21 mouse cellular contexts compared by ENCODE assay signal in the genomic region with DNA sequence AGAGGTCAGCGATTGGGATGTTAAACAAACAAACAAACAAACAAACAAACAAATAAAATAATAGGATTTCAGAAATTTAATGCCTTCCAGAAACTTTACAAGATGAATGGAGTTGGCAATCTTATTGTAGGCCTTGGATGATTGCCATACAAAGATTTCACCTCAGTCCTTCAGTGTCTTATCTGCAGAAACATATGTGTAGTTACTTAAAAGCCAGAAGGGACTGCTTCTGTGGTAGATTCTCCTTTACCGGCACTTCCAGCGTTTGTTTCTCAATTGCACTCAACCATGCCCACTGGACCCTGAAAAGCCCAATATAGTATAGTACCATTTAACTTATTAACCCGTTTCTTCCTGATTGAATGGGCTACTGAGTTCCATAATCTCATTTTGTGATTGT. TPM values are rescaled to one million over a fixed set of nuclear protein-coding genes. Genes with fewer than 3 reads are reported as not detected.
"Had no signal": no experiment of that assay in that cellular context is flagged by ENCODE, and none has a peak within 500 bp of the region (broad histone marks: within the 10 kb centered on the region; RNA-seq: fewer than 3 reads in every experiment).

No protein-coding gene starts in this region.

- H3K27me3 ChIP-seq: liver, embryonic 15.5 days; lung, embryonic 15.5 days; midbrain, embryonic 12.5 days; neural tube, embryonic 13.5 days; neural tube, embryonic 15.5 days had no signal

- H3K4me1 ChIP-seq: liver, embryonic 15.5 days; lung, embryonic 15.5 days; megakaryocyte, embryonic 14.5 days; midbrain, embryonic 10.5 days; midbrain, embryonic 12.5 days; neural tube, embryonic 13.5 days; neural tube, embryonic 15.5 days had no signal

- H3K9ac ChIP-seq: liver, embryonic 15.5 days; liver, postnatal 0 days; lung, embryonic 15.5 days; midbrain, embryonic 12.5 days; neural tube, embryonic 13.5 days; neural tube, embryonic 15.5 days had no signal

- ATAC-seq: liver, postnatal 0 days; midbrain, embryonic 16.5 days had no signal

- H3K36me3 ChIP-seq: liver, embryonic 15.5 days; lung, embryonic 15.5 days; midbrain, embryonic 10.5 days; midbrain, embryonic 12.5 days; neural tube, embryonic 13.5 days; neural tube, embryonic 15.5 days had no signal

- H3K4me2 ChIP-seq: liver, embryonic 15.5 days; lung, embryonic 15.5 days; midbrain, embryonic 12.5 days; neural tube, embryonic 13.5 days; neural tube, embryonic 15.5 days had no signal

- H3K4me3 ChIP-seq: liver, embryonic 15.5 days; lung, embryonic 15.5 days; megakaryocyte, embryonic 14.5 days; midbrain, embryonic 10.5 days; midbrain, embryonic 12.5 days; myocyte; neural tube, embryonic 13.5 days; neural tube, embryonic 15.5 days had no signal

- DNase-seq: liver, postnatal 0 days; lung, adult 2 months; lung, postnatal 10 days; lung, postnatal 4 days; midbrain, embryonic 14.5 days; retina, postnatal 1 day; right cerebral cortex, adult 18-20 months; right cerebral cortex, postnatal 25 days; thymus, adult 18-20 months; thymus, postnatal 36 days had no signal

- H3K27ac ChIP-seq: liver, embryonic 15.5 days; lung, embryonic 15.5 days; midbrain, embryonic 10.5 days; midbrain, embryonic 12.5 days; neural tube, embryonic 13.5 days; neural tube, embryonic 15.5 days had no signal

- H3K9me3 ChIP-seq: liver, embryonic 15.5 days; lung, embryonic 15.5 days; megakaryocyte, embryonic 14.5 days; midbrain, embryonic 10.5 days; midbrain, embryonic 12.5 days; neural tube, embryonic 13.5 days; neural tube, embryonic 15.5 days had no signal

RNA-seq across cellular contexts. Expression of gene Serpinb5, which starts 32.2 kb away (rescaled TPM):
- polyA plus RNA-seq: liver, embryonic 15.5 days; liver, postnatal 0 days; midbrain, embryonic 10.5 days; midbrain, embryonic 12.5 days; midbrain, embryonic 14.5 days; midbrain, embryonic 16.5 days; myocyte; neural tube, embryonic 11.5 days; neural tube, embryonic 13.5 days; spleen, adult 2 months had no signal
